Mouse (Mus musculus) stomach, embryonic 14.5 days (tissue): ENCODE measurements around the gene Slc16a9. TPM values are rescaled to one million over a fixed set of nuclear protein-coding genes. Genes with fewer than 3 reads are reported as not detected.

ENCODE experiments used
- ATAC-seq: fragments of 200-750 bp; cut with Nextera tagmentation; 2 replicates; pipeline ENCODE4 v1.8.0; 2017; ENCODE audit warnings: low read depth, moderate TSS enrichment; ENCODE audit not compliant: insufficient number of reproducible peaks, insufficient read depth, low FRiP score
- H3K27ac ChIP-seq: fragments of 300-500 bp; sonication (generic); 2 replicates; pipeline ENCODE4 v1.5.1; 2014; ENCODE audit warnings: mild to moderate bottlenecking, low read length, moderate library complexity, mixed read lengths
- H3K27me3 ChIP-seq: fragments of 300-500 bp; sonication (generic); 2 replicates; pipeline ENCODE4 v1.6.1; 2014; ENCODE audit warnings: low read length, control low read depth, mixed read lengths; ENCODE audit not compliant: control insufficient read depth, insufficient read depth
- H3K36me3 ChIP-seq: fragments of 300-500 bp; sonication (generic); 2 replicates; pipeline ENCODE4 v1.6.1; 2014; ENCODE audit warnings: mild to moderate bottlenecking, control low read depth, low read length, moderate library complexity, mixed read lengths; ENCODE audit not compliant: control insufficient read depth, insufficient read depth
- H3K4me1 ChIP-seq: fragments of 300-500 bp; sonication (generic); 2 replicates; pipeline ENCODE4 v1.6.1; 2014; ENCODE audit warnings: low read length, control low read depth, mixed read lengths; ENCODE audit not compliant: control insufficient read depth, insufficient read depth
- H3K4me2 ChIP-seq: fragments of 300-500 bp; sonication (generic); replicated peaks from 2 replicates; pipeline ENCODE4 v1.6.1; 2014; ENCODE audit warnings: low read depth, low read length, control low read depth
- H3K4me3 ChIP-seq: fragments of 300-500 bp; sonication (generic); 2 replicates; pipeline ENCODE4 v1.5.1; 2014; ENCODE audit warnings: low read depth, low read length, control low read depth
- H3K9ac ChIP-seq: fragments of 300-500 bp; sonication (generic); replicated peaks from 2 replicates; pipeline ENCODE4 v1.6.1; 2014; ENCODE audit warnings: low read depth, mild to moderate bottlenecking, control low read depth, low read length, moderate library complexity, mixed read lengths
- H3K9me3 ChIP-seq: fragments of 300-500 bp; sonication (generic); 2 replicates; pipeline ENCODE4 v1.6.1; 2016; ENCODE audit warnings: low read depth, low read length, control low read depth; ENCODE audit not compliant: control insufficient read depth
- WGBS: fragments of 180-500 bp; shearing (Covaris S2); extraction: QIAGEN DNeasy Blood & Tissue Kit; methylation state at CpG from one replicate; pipeline ENCODE4 v1.1.7; 2014; 5-methylcytosine and 5-hydroxymethylcytosine counted together
- polyA plus RNA-seq: library from polyadenylated mRNA; unstranded; fragments of >200 nt; fragmentation: Nextera tagmentation; extraction: Ambion mirVana; gene quantifications from 2 replicates; pipeline ENCODE4 v1.2.1, GENCODE M21; 2014

Slc16a9 gene
- polyA plus RNA-seq, 1 experiment from 2014 or later = 1.9 TPM

DNA sequence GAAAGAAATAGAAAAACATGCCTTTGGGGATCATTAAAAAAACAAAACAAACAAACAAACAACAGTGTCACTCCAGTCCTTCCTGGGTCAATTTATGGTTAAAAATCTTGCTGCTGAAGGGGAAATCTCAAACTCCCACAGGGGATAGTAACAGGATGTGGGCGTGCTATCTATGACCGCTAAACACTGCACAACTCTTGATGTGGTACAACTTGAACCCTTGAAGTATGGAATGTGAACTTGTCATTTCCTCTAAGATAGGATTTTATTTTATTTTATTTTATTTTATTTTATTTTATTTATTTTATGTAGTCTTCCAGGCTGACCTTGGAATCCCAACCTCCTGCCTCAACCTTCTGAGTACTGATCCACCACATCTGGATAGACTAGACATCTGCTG lies 54.2 kb downstream of the Slc16a9 start:
- 77% methylated on average over 2 of the region's 2 CpGs for WGBS
- no peak overlapping the region for H3K4me3 ChIP-seq
- H3K9ac ChIP-seq = no peak overlapping the region
- no peaks in the 10 kb centered on the region for H3K9me3 ChIP-seq
- H3K27ac ChIP-seq = no peak overlapping the region
- no peaks in the 10 kb centered on the region for H3K27me3 ChIP-seq
- H3K4me1 ChIP-seq = no peaks in the 10 kb centered on the region; the same call in 1 of the 2 replicates
- ATAC-seq = no peak
- no peaks in the 10 kb centered on the region for H3K36me3 ChIP-seq
- H3K4me2 ChIP-seq = no peak overlapping the region

DNA sequence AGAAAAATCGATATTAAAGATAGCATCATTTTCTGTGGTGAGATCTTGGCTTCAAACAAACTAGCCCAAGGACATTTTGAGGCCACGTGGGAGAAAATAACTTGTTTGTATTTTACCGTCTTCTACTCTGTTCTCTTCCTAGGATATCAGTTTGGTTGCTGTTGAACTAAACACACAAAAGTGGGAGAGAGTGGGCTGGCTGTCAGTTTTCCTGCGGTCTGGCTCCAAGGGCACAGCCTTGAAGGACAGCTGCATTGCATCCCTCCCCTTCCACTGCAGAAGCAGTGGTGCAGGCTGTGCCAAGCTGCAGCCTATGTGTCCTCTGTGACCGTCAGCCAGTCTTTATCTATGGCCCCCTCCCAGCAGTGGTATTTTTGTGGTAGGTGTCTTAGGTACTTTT lies 54.8 kb downstream of the Slc16a9 start:
- ATAC-seq = no peak
- no peak overlapping the region for H3K27ac ChIP-seq
- 50% methylated on average over 5 of the region's 5 CpGs for WGBS

DNA sequence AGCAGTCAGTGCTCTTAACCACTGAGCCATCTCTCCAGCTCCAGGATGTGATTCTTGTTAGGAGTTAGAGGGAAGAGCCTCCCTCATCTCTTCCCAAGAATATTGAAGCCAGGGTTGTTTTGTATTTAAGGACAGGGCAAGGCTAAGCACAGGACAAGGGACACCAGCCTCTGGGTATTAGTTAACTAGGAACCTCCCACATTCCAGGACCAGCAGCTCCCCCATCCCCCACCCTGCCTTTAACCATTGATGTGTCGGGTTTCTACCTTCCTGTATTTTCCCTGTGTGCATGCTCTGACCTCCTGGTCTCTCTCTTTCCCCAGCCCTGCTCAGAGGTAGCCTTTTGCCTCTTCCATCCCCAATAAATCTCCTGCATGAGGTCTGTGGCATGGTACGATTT lies 56.3 kb downstream of the Slc16a9 start:
- no peak overlapping the region for H3K4me2 ChIP-seq
- ATAC-seq = no peak
- H3K4me3 ChIP-seq = no peak overlapping the region
- H3K9ac ChIP-seq = no peak overlapping the region
- H3K9me3 ChIP-seq = no peaks in the 10 kb centered on the region
- H3K27ac ChIP-seq = no peak overlapping the region
- H3K27me3 ChIP-seq = no peaks in the 10 kb centered on the region
- no peaks in the 10 kb centered on the region for H3K36me3 ChIP-seq
- H3K4me1 ChIP-seq = no peaks in the 10 kb centered on the region; the same call in 1 of the 2 replicates
- 38% methylated on average over 2 of the region's 2 CpGs for WGBS

More for the DNA sequence above, 54.8 kb downstream of the Slc16a9 start:
- Histone ChIP-seq H3K4me3 (no peak overlapping the region), H3K36me3 (no peaks in the 10 kb centered on the region), H3K4me2 (no peak overlapping the region), H3K9ac (no peak overlapping the region), H3K27me3 (no peaks in the 10 kb centered on the region), H3K4me1 (no peaks in the 10 kb centered on the region; the same call in 1 of the 2 replicates), H3K9me3 (no peaks in the 10 kb centered on the region)

DNA sequence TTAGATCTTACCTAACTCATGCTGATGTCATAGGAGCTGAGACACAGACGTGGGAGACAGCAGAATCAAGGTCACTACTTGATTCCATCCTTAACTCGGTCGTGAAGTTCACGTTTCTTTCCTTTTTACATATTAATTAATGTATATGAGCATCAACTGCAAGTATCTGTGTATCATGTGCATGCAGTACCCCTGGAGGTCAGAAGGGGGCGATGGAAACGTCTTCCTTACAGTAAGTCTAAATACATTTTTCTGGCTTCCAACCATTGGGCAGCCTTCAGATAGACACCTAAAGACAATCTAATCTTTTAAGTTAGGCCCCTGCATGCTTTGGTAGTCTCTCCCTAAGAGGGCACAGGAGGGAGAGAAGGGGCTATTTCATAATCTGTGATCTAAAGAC lies 58.3 kb downstream of the Slc16a9 start:
- H3K4me2 ChIP-seq = no peak overlapping the region
- no peak overlapping the region for H3K27ac ChIP-seq

DNA sequence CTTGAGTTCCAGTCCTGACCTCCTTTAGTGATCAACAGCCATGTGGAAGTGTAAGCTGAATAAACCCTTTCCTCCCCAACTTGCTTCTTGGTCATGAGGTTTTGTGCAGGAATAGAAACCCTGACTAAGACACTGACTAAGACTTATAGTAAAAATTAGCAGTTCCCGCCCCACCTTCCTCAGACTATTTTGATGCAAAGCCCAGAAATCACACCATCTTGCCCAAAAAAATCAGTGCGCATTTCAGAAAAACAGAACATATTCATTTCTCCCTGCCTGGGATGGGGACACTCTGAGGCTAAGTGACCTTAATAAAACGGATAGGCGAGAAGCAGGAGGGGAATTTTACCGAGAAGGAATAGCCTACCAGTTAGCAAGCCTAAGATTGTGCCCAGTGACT lies 60.8 kb downstream of the Slc16a9 start:
- no peaks in the 10 kb centered on the region for H3K9me3 ChIP-seq
- no peak overlapping the region for H3K27ac ChIP-seq
- no peaks in the 10 kb centered on the region for H3K36me3 ChIP-seq
- no peaks in the 10 kb centered on the region for H3K4me1 ChIP-seq
- no peak overlapping the region for H3K9ac ChIP-seq
- no peaks in the 10 kb centered on the region for H3K27me3 ChIP-seq
- H3K4me2 ChIP-seq = no peak overlapping the region
- no peak for ATAC-seq
- 77% methylated on average over 5 of the region's 5 CpGs for WGBS
- no peak overlapping the region for H3K4me3 ChIP-seq

More for the DNA sequence above, 58.3 kb downstream of the Slc16a9 start:
- Histone ChIP-seq H3K9me3 (no peaks in the 10 kb centered on the region), H3K36me3 (no peaks in the 10 kb centered on the region), H3K27me3 (no peaks in the 10 kb centered on the region), H3K9ac (no peak overlapping the region), H3K4me3 (no peak overlapping the region), H3K4me1 (no peaks in the 10 kb centered on the region; the same call in 1 of the 2 replicates)
- ATAC-seq = no peak
- WGBS = 85% methylated on average over 6 of the region's 6 CpGs

DNA sequence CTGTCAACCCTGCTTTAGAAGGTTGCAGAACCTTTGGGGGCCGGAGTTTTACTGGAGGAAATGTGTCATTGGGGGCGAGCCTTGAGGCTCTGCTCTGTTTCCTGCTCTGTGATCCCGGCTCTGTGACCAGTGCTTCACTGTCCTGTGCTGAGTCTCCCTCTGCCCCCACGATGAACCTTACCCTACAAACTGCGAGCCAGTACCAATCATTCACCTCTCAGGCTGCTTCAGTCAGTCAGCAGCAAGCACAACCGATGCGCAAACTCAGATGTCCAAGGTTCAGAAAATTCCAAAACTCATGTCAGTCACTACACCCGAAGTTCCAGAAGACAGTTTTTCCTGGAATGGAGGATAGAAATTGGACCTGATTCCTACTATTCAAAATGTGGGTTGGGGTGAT lies 64.5 kb downstream of the Slc16a9 start:
- ATAC-seq = no peak
- H3K36me3 ChIP-seq = no peaks in the 10 kb centered on the region
- WGBS = 90% methylated on average over 8 of the region's 8 CpGs
- no peaks in the 10 kb centered on the region for H3K27me3 ChIP-seq
- H3K9me3 ChIP-seq = no peaks in the 10 kb centered on the region
- H3K9ac ChIP-seq = no peak overlapping the region
- H3K4me1 ChIP-seq = no peaks in the 10 kb centered on the region
- no peak overlapping the region for H3K4me2 ChIP-seq
- no peak overlapping the region for H3K4me3 ChIP-seq
- H3K27ac ChIP-seq = no peak overlapping the region

DNA sequence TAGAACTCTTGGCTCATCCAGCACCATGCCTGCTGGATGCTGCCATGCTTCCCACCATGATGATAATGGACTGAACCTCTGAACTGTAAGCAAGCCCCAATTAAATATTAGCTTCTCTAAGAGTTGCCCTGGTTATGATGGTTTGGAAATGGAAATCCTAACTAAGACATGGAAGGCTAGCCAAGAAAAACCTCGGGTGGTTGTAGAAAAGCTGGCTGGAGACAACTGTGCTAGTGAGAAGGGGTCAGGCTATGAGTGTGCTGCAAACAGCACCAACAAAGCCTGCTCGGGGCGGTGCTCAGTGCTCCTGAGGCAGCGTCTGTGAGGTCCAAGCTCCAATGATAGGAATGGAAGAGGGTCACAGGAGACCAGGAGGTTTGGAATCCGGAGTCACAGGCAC lies 65.7 kb downstream of the Slc16a9 start:
- Histone ChIP-seq H3K27me3 (no peaks in the 10 kb centered on the region), H3K4me2 (no peak overlapping the region), H3K9me3 (no peaks in the 10 kb centered on the region), H3K27ac (no peak overlapping the region), H3K36me3 (no peaks in the 10 kb centered on the region), H3K9ac (no peak overlapping the region), H3K4me3 (no peak overlapping the region), H3K4me1 (no peaks in the 10 kb centered on the region)
- WGBS = 84% methylated on average over 5 of the region's 5 CpGs
- no peak for ATAC-seq

DNA sequence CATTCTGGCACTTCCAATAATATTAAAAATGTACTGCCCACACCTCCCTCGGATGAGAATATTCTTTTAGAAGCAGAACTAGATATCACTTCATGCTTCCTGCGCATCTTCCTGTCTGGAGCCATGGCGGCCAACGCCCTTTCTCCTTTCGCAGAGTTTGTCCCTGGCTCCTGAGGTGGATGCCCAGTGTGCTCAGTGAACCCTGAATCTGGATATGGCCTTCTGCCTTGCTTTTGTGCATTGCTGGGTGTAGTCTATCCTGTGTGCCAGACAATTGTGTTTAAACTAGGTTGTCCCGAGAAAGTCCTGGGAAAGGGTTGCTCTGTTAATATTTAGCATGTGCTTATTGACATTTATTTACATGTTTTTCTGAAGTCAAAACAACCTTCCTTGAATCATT lies 71.0 kb downstream of the Slc16a9 start:
- H3K27me3 ChIP-seq = no peaks in the 10 kb centered on the region
- H3K9me3 ChIP-seq = no peaks in the 10 kb centered on the region
- H3K27ac ChIP-seq = no peak overlapping the region
- H3K36me3 ChIP-seq = no peaks in the 10 kb centered on the region
- ATAC-seq = no peak
- no peak overlapping the region for H3K4me2 ChIP-seq
- no peak overlapping the region for H3K9ac ChIP-seq
- no peak overlapping the region for H3K4me3 ChIP-seq
- no peaks in the 10 kb centered on the region for H3K4me1 ChIP-seq
- 87% methylated on average over 6 of the region's 6 CpGs for WGBS

DNA sequence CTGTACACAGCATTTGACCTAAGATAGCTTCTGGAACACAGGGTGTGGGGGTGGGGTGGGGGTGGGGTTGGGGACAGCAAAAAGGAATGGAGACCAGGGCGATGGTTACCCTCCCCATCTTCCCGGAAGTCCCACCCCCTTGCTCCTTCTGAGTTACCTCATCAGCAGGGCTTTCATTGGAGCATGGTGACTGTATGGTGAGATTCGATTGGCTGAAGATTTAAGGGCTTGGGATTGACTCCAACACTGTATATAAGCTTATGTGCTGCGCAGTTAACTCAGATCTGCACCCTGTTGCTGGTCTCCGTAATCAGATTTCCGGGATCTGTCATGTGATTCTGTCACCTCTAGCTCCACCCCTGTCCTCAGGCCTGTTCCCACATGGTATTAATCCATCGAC lies 72.0 kb downstream of the Slc16a9 start:
- Histone ChIP-seq H3K27ac (no peak overlapping the region), H3K9me3 (no peaks in the 10 kb centered on the region), H3K4me3 (no peak overlapping the region), H3K36me3 (no peaks in the 10 kb centered on the region), H3K4me2 (no peak overlapping the region), H3K4me1 (no peaks in the 10 kb centered on the region), H3K27me3 (no peaks in the 10 kb centered on the region), H3K9ac (no peak overlapping the region)
- ATAC-seq = no peak
- WGBS = 84% methylated on average over 7 of the region's 7 CpGs
